Mouse (Mus musculus) heart, embryonic 15.5 days (tissue): ENCODE measurements around the gene Tbc1d9b. TPM values are rescaled to one million over a fixed set of nuclear protein-coding genes. Genes with fewer than 3 reads are reported as not detected.

Source experiments
- ATAC-seq: fragments of 200-750 bp; cut with Nextera tagmentation; replicated peaks from 2 replicates; pipeline ENCODE4 v1.8.0; 2017; ENCODE audit warnings: low read depth, moderate TSS enrichment; ENCODE audit not compliant: insufficient number of reproducible peaks, insufficient read depth, low FRiP score
- H3K27ac ChIP-seq: fragments of 300-500 bp; sonication (generic); 2 replicates; pipeline ENCODE4 v1.5.1; 2015; ENCODE audit warnings: mild to moderate bottlenecking, inconsistent platforms
- H3K27me3 ChIP-seq: fragments of 300-500 bp; sonication (generic); 2 replicates; pipeline ENCODE4 v1.6.1; 2015; ENCODE audit warnings: inconsistent platforms
- H3K36me3 ChIP-seq: fragments of 300-500 bp; sonication (generic); 2 replicates; pipeline ENCODE4 v1.6.1; 2015; ENCODE audit warnings: mild to moderate bottlenecking, inconsistent platforms
- H3K4me1 ChIP-seq: fragments of 300-500 bp; sonication (generic); replicated peaks from 2 replicates; pipeline ENCODE4 v1.6.1; 2015; ENCODE audit warnings: inconsistent platforms
- H3K4me2 ChIP-seq: fragments of 300-500 bp; sonication (generic); 2 replicates; pipeline ENCODE4 v1.6.1; 2015; ENCODE audit warnings: inconsistent platforms, mild to moderate bottlenecking, moderate library complexity
- H3K4me3 ChIP-seq: fragments of 300-500 bp; sonication (generic); 2 replicates; pipeline ENCODE4 v1.5.1; 2015; ENCODE audit warnings: mild to moderate bottlenecking, inconsistent platforms
- H3K9ac ChIP-seq: fragments of 300-500 bp; sonication (generic); 2 replicates; pipeline ENCODE4 v1.6.1; 2015; ENCODE audit warnings: mild to moderate bottlenecking, inconsistent platforms
- H3K9me3 ChIP-seq: fragments of 300-500 bp; sonication (generic); replicated peaks from 2 replicates; pipeline ENCODE4 v1.6.1; 2016; ENCODE audit warnings: inconsistent platforms
- WGBS: fragments of 180-500 bp; shearing (Covaris S2); methylation state at CpG from one replicate; pipeline ENCODE4 v1.1.7; 2015; ENCODE audit warnings: mixed read lengths; 5-methylcytosine and 5-hydroxymethylcytosine counted together
- polyA plus RNA-seq: library from polyadenylated mRNA; unstranded; fragments of >200 nt; fragmentation: Nextera tagmentation; extraction: Ambion mirVana; gene quantifications from 2 replicates; pipeline ENCODE4 v1.2.1, GENCODE M21; 2015

Gene Tbc1d9b
- polyA plus RNA-seq, 1 experiment from 2014 or later: 25.6 TPM

DNA sequence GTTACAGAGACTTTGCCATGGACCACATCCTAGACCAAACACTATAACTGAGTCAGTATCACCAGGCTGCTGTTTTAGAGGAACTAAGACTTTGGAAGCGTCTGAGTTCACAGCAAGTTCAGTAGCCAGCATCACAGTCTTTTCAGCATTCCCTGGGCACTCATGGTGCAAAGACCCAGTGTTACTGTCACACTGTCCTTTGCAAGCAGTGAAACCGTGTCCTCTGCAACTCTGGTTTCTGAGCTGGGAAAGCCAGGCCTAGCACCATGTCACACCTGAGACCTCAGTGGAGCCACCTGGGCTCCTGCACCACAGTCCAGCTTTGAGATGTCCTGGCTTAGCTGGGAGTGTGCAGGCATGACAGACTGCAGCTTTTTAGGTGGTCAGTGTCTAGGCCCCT is 67.7 kb downstream of the Tbc1d9b start:
- Histone ChIP-seq H3K4me1 (peaks cover 4% of the 10 kb centered on the region; the same call in 1 of the 2 replicates), H3K4me2 (no peak overlapping the region), H3K4me3 (no peak overlapping the region), H3K9ac (no peak overlapping the region), H3K36me3 (peaks cover 64% of the 10 kb centered on the region), H3K27me3 (no peaks in the 10 kb centered on the region), H3K9me3 (no peaks in the 10 kb centered on the region), H3K27ac (no peak overlapping the region)
- ATAC-seq: no peak
- WGBS: 79% methylated on average over 2 of the region's 2 CpGs

DNA sequence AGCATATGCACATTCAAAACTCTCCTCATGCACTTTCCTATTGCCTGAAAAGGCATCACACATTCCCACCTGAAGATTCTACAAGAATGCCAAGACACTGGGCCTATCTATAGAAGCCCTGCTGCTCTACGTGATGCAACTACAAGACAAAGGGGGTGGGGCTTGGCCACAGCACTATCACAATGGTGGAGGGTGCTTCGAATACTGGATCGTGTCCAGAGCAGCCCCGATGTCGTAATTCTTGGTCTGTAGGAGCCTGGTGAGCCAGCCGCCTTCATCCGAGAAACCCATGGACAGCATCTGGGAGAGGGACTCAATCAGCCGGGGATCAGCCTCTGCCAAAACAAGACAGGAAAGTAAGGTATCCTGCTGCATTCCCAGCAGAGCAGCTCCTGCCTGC is 69.4 kb downstream of the Tbc1d9b start:
- Histone ChIP-seq H3K4me1 (peaks cover 4% of the 10 kb centered on the region; the same call in 1 of the 2 replicates), H3K4me2 (no peak overlapping the region), H3K4me3 (no peak overlapping the region), H3K9ac (no peak overlapping the region), H3K36me3 (peaks cover 80% of the 10 kb centered on the region), H3K27ac (no peak overlapping the region), H3K9me3 (no peaks in the 10 kb centered on the region), H3K27me3 (no peaks in the 10 kb centered on the region)
- WGBS: 60% methylated on average over 8 of the region's 8 CpGs
- no peak for ATAC-seq

DNA sequence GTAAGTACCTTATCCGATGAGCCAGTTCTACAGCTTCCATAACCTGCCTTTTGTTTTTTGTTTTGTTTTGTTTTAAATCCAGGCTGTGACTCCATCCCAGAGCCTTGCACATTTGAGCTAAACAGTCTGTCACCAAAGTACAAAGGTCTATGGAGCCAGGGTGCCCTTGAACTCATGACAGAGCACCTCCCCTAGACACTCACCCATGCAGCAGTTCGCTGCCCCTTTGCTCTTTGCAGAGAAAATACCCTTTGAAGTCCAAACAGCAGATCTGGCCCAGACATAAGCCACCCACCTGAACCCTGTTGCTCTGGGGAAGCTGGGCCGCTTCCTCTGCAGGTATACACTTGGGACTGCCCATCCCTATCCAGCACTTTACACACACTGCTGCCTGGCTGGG is 70.4 kb downstream of the Tbc1d9b start:
- Histone ChIP-seq H3K27ac (no peak overlapping the region), H3K27me3 (no peaks in the 10 kb centered on the region), H3K9ac (no peak overlapping the region), H3K4me2 (no peak overlapping the region), H3K4me3 (no peak overlapping the region), H3K36me3 (peaks cover 90% of the 10 kb centered on the region), H3K4me1 (peaks cover 4% of the 10 kb centered on the region; the same call in 1 of the 2 replicates), H3K9me3 (no peaks in the 10 kb centered on the region)
- WGBS: 91% methylated on average over 3 of the region's 3 CpGs
- no peak for ATAC-seq

DNA sequence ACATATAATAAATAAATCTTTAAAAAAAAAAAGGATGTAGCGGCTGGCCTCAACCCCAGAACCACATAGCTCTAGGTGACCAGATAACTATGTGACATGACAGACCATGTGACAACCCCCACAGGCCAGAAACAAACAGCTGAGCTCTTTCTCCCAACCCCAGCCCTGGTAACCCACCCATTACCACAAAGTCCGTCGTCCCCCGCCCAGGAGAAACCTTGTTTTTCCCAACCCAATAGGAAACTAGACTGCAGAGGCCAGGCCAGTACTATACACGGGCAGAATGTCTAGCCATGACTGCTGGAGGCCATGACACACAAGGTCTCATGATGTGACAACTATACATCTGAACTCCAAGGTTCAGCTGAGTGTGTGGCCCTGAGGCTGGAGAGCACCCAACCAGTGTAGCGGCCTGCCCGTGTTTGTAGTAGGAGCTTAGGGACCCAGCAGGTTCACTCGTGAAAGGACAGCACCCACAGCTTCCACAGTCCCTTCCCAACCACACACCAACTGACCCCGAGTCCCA is 72.2 kb downstream of the Tbc1d9b start:
- 90% methylated on average over 9 of the region's 9 CpGs for WGBS
- no peak for ATAC-seq
- Histone ChIP-seq H3K27ac (no peak overlapping the region), H3K9me3 (no peaks in the 10 kb centered on the region), H3K4me3 (no peak overlapping the region), H3K27me3 (no peaks in the 10 kb centered on the region), H3K4me2 (no peak overlapping the region), H3K36me3 (peaks cover 93% of the 10 kb centered on the region), H3K9ac (no peak overlapping the region), H3K4me1 (peaks cover 9% of the 10 kb centered on the region)

DNA sequence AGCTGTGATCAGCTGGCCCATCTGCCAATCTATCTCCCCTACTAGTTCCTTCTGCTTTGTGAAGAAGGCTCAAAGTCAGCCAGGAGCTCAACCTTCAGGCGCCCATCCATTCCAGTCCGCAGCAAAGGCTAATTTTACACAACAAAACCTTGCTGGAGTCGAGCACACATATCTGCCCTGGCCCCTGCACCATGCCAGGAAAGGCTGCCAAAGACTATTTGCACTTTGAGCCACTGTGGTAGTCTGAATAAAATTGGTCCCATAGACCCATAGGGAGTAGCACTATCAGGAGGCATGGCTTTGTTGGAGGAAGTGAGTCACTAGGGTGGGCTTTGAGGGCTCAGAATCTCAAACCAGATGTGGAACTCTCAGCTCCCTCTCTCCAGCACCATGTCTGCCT is 74.2 kb downstream of the Tbc1d9b start:
- Histone ChIP-seq H3K27ac (no peak overlapping the region), H3K4me2 (no peak overlapping the region), H3K9ac (no peak overlapping the region), H3K27me3 (no peaks in the 10 kb centered on the region), H3K36me3 (peaks cover 74% of the 10 kb centered on the region), H3K4me3 (no peak overlapping the region), H3K4me1 (peaks cover 18% of the 10 kb centered on the region), H3K9me3 (no peaks in the 10 kb centered on the region)
- no peak for ATAC-seq
- 78% methylated on average over 3 of the region's 3 CpGs for WGBS

DNA sequence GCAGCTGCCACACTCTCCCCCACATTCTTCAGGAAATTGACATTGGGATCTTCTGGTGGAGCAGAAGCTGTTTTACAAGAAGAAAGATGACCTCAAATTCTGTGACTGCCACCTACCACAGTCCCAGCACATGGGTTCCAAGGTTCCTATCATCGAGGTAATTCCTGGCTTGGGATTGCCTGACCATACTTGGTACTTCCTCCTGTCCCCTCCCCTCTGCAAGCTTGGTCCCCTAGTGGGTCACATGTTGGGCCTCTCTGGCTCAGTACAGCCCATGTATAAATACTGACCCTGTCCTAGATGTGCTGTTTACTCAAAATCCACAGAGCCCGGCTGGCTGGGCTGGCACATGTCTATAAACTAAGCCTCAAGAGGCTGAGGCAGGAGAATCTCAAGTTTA is 74.8 kb downstream of the Tbc1d9b start:
- no peak overlapping the region for H3K4me3 ChIP-seq
- no peaks in the 10 kb centered on the region for H3K9me3 ChIP-seq

DNA sequence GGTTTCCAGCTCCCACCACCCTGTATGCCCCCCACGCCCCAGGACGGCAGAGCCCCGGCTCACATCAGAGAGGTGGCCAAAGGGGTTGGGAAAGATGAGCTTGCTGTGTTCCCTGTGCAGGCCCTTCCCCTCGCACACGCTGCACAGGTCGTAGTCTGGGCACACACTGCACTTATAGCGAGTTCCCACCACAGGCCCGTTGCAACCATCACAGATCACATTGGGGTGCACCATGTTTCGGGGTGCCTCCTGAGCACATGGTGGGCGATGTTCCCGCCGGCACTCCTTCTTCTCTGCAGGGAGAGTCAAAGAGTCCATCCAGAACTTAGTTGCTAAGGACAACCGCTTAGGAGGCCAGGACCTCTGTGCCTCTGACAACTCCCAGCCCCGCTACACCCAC is 76.1 kb downstream of the Tbc1d9b start:
- Histone ChIP-seq H3K9ac (no peak overlapping the region), H3K27me3 (no peaks in the 10 kb centered on the region), H3K4me1 (peaks cover 27% of the 10 kb centered on the region), H3K9me3 (no peaks in the 10 kb centered on the region), H3K4me3 (no peak overlapping the region), H3K36me3 (peaks cover 55% of the 10 kb centered on the region), H3K27ac (no peak overlapping the region), H3K4me2 (no peak overlapping the region)
- 95% methylated on average over 14 of the region's 14 CpGs for WGBS
- no peak for ATAC-seq

More for the DNA sequence above, 74.8 kb downstream of the Tbc1d9b start:
- Histone ChIP-seq H3K4me1 (peaks cover 15% of the 10 kb centered on the region), H3K36me3 (peaks cover 68% of the 10 kb centered on the region), H3K27me3 (no peaks in the 10 kb centered on the region), H3K4me2 (no peak overlapping the region), H3K27ac (no peak overlapping the region), H3K9ac (no peak overlapping the region)
- 69% methylated on average over 2 of the region's 2 CpGs for WGBS
- no peak for ATAC-seq

DNA sequence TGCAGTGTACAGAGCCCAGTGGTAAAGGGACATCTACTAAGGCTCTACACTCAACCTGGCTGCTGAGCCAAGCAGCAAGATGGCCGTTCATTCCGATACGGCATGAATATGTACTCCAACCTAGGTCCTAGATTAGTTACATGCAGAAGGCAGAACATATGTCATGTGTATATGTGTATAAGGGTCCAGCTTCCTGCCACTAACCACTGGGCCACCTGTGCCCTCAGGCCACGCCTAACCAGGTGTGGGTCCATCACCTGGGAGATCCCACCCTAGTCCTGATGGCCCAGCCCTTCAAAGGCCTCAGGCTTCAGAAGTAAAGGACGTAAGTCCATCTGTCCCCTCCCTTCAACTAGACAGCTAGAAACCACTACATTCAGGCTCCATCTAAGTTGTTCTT is 76.8 kb downstream of the Tbc1d9b start:
- no peak overlapping the region for H3K4me3 ChIP-seq

DNA sequence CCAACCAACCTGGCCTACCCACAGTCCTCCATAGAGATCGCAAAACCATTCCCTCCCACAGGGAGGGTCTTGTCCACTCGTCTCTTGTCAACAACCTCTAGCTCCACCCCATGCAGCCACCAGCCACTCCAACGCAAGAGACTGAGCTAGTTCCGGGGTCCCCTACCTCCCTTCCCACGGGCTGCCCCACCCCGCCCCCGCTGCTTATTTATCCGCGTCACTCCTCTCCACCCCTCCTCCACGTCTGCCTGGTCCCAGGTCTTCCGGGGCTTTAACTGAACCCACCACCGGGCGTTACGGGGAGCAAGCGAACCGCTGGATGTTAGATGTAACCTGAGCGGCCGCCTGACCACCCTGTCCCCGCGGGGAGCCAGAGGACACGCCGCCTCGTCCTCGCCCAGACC is 78.9 kb downstream of the Tbc1d9b start:
- Histone ChIP-seq H3K27me3 (no peaks in the 10 kb centered on the region), H3K4me1 (peaks cover 44% of the 10 kb centered on the region), H3K27ac (peak overlapping the region; percentile 99), H3K9ac (peak overlapping the region; percentile 99), H3K4me3 (peak overlapping the region; percentile 99), H3K4me2 (peak overlapping the region; percentile 74), H3K9me3 (no peaks in the 10 kb centered on the region), H3K36me3 (peaks cover 31% of the 10 kb centered on the region)
- peak; percentile 84 for ATAC-seq
- under 1% methylated on average over 24 of the region's 24 CpGs for WGBS

More for the DNA sequence above, 76.8 kb downstream of the Tbc1d9b start:
- H3K9me3 ChIP-seq: no peaks in the 10 kb centered on the region
- 90% methylated on average over 5 of the region's 5 CpGs for WGBS
- H3K27ac ChIP-seq: no peak overlapping the region
- no peaks in the 10 kb centered on the region for H3K27me3 ChIP-seq
- ATAC-seq: no peak
- no peak overlapping the region for H3K9ac ChIP-seq
- H3K4me1 ChIP-seq: peaks cover 34% of the 10 kb centered on the region
- H3K4me2 ChIP-seq: no peak overlapping the region
- peaks cover 48% of the 10 kb centered on the region for H3K36me3 ChIP-seq

DNA sequence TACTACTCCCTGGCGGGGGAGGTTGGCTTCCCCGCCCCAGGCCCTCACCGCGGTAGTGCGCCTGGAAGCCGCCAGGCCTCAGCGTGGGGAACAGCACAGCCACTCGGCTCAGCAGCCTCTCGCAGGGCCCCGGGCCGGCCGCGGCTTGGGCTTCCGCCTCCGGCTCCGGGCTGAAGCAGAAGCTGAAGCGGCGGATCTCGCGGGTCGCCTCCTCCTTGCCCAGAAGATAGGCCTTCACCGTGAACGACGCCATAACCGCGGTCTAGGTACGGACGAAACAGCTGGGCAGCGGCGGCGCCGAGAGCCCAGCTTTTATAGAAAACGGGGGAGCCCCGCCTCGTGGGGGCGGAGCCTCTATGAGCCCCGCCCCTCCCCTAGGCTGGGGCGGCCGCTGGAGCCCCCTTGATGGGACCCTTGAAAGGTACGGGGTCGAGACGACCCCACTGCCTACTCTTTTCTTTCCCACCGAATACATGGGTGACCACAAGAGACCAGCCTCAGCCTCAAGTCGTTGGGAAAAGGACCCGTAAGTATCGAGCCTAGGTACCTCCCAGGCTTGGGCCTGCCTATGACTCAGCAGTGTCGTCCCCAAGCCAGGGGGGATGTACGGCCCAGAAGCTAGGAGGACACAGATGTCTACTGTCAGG is 79.4 kb downstream of the Tbc1d9b start, which contains the start of the genes Sqstm1 and Mgat4b:
TSS of gene Sqstm1 (minus strand) at position 323 of the 647 bp plus-strand sequence.
TSS of gene Mgat4b (plus strand) at position 386 of the 647 bp plus-strand sequence.
- H3K36me3 ChIP-seq: peaks cover 25% of the 10 kb centered on the region
- peaks cover 49% of the 10 kb centered on the region for H3K4me1 ChIP-seq
- no peaks in the 10 kb centered on the region for H3K9me3 ChIP-seq
- H3K27ac ChIP-seq: peak within 1 kb of the TSS; percentile 99
- peak; percentile 58 for ATAC-seq
- H3K9ac ChIP-seq: peak within 1 kb of the TSS; percentile 99
- no peaks in the 10 kb centered on the region for H3K27me3 ChIP-seq
- peak within 1 kb of the TSS; percentile 99 for H3K4me3 ChIP-seq
- 1% methylated on average over 42 of the region's 48 CpGs for WGBS
- peak within 1 kb of the TSS; percentile 74 for H3K4me2 ChIP-seq

DNA sequence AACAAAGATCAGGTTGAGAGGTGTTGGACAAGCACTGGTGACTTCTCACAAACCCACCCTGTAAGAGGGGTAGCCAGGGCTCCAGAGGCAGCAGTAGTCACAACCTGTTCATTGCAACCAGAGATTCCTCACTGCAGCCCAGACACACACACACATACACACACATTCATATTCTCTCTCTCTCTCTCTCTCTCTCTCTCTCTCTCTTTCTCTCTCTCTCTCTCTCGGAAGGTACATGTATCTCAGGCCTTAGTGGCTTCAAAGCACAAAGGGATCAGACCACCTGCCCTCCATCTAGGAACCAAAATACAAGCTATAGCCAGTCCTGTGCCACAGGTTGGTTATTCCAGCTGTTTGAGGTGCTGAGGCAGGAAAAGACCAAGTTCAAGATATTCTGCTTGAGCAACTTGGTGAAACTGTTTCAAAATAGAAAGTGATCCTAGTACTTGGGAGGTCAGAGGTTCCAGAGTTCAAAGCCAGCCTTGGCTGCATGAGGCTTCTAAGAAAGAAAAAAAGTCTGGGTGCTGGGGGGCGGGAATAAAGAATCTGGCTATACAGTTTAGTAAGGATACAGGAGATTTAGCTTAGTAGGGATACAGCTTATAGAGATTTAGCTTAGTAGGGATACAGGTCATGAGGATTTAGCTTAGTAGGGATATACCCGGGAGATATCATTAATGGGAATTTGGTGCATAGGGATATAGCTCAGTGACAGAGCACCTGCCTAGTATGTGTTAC is 80.3 kb downstream of the Tbc1d9b start:
- H3K4me2 ChIP-seq: peak overlapping the region; percentile 74
- ATAC-seq: no peak
- peak overlapping the region; percentile 99 for H3K9ac ChIP-seq
- peaks cover 57% of the 10 kb centered on the region for H3K4me1 ChIP-seq
- H3K36me3 ChIP-seq: peaks cover 17% of the 10 kb centered on the region
- peak overlapping the region; percentile 99 for H3K27ac ChIP-seq
- no peaks in the 10 kb centered on the region for H3K27me3 ChIP-seq
- peak overlapping the region; percentile 99 for H3K4me3 ChIP-seq
- no peaks in the 10 kb centered on the region for H3K9me3 ChIP-seq
- 86% methylated on average over 3 of the region's 3 CpGs for WGBS
